Mouse (Mus musculus) spleen, adult 2 months (tissue): ENCODE measurements around the gene Mrpl41.

Experiments
- CTCF ChIP-seq: fragments of 200-500 bp; IDR thresholded peaks from 2 replicates; pipeline ENCODE4 v1.5.1; 2011; ENCODE audit warnings: mild to moderate bottlenecking, inconsistent platforms; ENCODE audit not compliant: insufficient read depth, insufficient read length, insufficient replicate concordance; ENCODE audit errors: extremely low read depth
- POLR2A ChIP-seq: fragments of 200-500 bp; IDR thresholded peaks from 2 replicates; pipeline ENCODE4 v1.6.1; 2011; ENCODE audit warnings: low read depth, low read length, inconsistent platforms

DNA sequence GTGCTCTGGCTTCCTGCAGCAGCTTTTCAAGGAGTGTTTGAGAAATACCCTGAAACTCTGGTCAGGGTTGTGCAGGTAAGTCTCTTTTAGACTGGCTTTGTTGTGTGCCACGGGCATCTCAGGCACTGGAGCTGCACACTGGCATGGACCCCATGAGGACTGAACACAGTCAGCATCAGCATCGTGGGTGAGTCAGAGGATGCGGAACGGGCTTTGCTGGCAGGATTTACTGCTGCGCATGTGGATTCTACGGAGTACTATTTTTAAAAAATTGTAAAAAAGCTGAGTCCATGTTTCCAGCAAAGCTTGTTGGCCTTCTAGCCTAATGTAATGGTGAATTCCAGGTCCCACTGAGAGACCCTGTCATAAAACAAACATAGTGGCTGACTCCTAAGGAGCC lies 20.4 kb upstream of the Mrpl41 start:
- TF ChIP-seq CTCF, result no peak
- no peak for TF ChIP-seq POLR2A
